Mouse (Mus musculus) liver, embryonic 14.5 days (tissue): ENCODE data around the gene Pex11a. TPM values are rescaled to one million over a fixed set of nuclear protein-coding genes. Genes with fewer than 3 reads are reported as not detected.

Experiments
- ATAC-seq: fragments of 200-750 bp; cut with Nextera tagmentation; 2 replicates; pipeline ENCODE4 v1.8.0; 2017; ENCODE audit warnings: moderate number of reproducible peaks, mild to moderate bottlenecking, moderate library complexity; ENCODE audit not compliant: insufficient read depth
- DNase-seq, 3 experiments: peaks; one replicate each; pipeline ENCODE4 v3.0.0-alpha.2; 2012 to 2013; ENCODE audit warnings: low read depth in 3 of 3, low spot score in 3 of 3
- H3K27ac ChIP-seq: fragments of 300-500 bp; sonication (generic); 2 replicates; pipeline ENCODE4 v1.5.1; 2014; ENCODE audit warnings: moderate library complexity, mild to moderate bottlenecking, control low read depth, inconsistent platforms
- H3K27me3 ChIP-seq: fragments of 300-500 bp; sonication (generic); 2 replicates; pipeline ENCODE4 v1.6.1; 2014; ENCODE audit warnings: mild to moderate bottlenecking, low read length, moderate library complexity; ENCODE audit not compliant: control insufficient read depth, insufficient read depth
- H3K36me3 ChIP-seq: fragments of 300-500 bp; sonication (generic); replicated peaks from 2 replicates; pipeline ENCODE4 v1.6.1; 2014; ENCODE audit warnings: low read depth; ENCODE audit not compliant: control insufficient read depth, insufficient read depth
- H3K4me1 ChIP-seq, 2 experiments: fragments of 200-500 bp in 1 of 2; fragments of 300-500 bp in 1 of 2; sonication (generic) in 1 of 2; replicated peaks; 2 replicates each; pipeline ENCODE4 v1.6.1; 2012 to 2014; ENCODE audit warnings: antibody characterized with exemption in 1 of 2, inconsistent platforms in 1 of 2, low read length in 1 of 2; ENCODE audit not compliant: control insufficient read depth in 2 of 2, insufficient read depth in 2 of 2
- H3K4me2 ChIP-seq: fragments of 300-500 bp; sonication (generic); 2 replicates; pipeline ENCODE4 v1.6.1; 2014; ENCODE audit warnings: low read depth, mild to moderate bottlenecking, control low read depth, moderate library complexity
- H3K4me3 ChIP-seq, 2 experiments: fragments of 200-500 bp in 1 of 2; fragments of 300-500 bp in 1 of 2; sonication (generic) in 1 of 2; 2 replicates each; pipeline ENCODE4 v1.5.1; 2012 to 2014; ENCODE audit warnings: low read depth in 2 of 2, low read length in 2 of 2, mild to moderate bottlenecking in 2 of 2, control low read depth in 1 of 2, inconsistent platforms in 1 of 2, moderate library complexity in 1 of 2; ENCODE audit not compliant: insufficient read depth in 1 of 2
- H3K9ac ChIP-seq: fragments of 300-500 bp; sonication (generic); replicated peaks from 2 replicates; pipeline ENCODE4 v1.6.1; 2014; ENCODE audit warnings: mild to moderate bottlenecking, control low read depth, moderate library complexity
- H3K9me3 ChIP-seq: fragments of 300-500 bp; sonication (generic); 2 replicates; pipeline ENCODE4 v1.6.1; 2016; ENCODE audit warnings: low read length, mixed read lengths; ENCODE audit not compliant: control insufficient read depth
- CTCF ChIP-seq: IDR thresholded peaks from 2 replicates; pipeline ENCODE4 v1.5.1; 2016; ENCODE audit warnings: antibody characterized with exemption, low read depth, control low read depth
- EP300 ChIP-seq: IDR thresholded peaks from 2 replicates; pipeline ENCODE4 v1.6.1; 2016; ENCODE audit warnings: antibody characterized with exemption, low read depth
- WGBS: fragments of 180-500 bp; shearing (Covaris S2); extraction: QIAGEN DNeasy Blood & Tissue Kit; methylation state at CpG from one replicate; pipeline ENCODE4 v1.1.7; 2014; ENCODE audit not compliant: insufficient replicate concordance; 5-methylcytosine and 5-hydroxymethylcytosine counted together
- polyA plus RNA-seq, 2 experiments: library from polyadenylated mRNA; depleted of rRNA in 1 of 2; stranded (reverse) in 1 of 2; unstranded in 1 of 2; fragments of >200 nt; fragmentation: Nextera tagmentation in 1 of 2; extraction: Ambion mirVana in 1 of 2; gene quantifications; 2 replicates each; pipeline versions ENCODE4 v1.2.1 to v1.2.3; 2012 to 2014

The Pex11a gene
- polyA plus RNA-seq, 2 experiments = 1.1 to 2.3 TPM

- no peak overlapping the region for H3K4me3 ChIP-seq
- H3K9me3 ChIP-seq = no peaks in the 10 kb centered on the region
- no peak overlapping the region for H3K4me2 ChIP-seq
- 66% methylated on average over 8 of the region's 8 CpGs for WGBS
- H3K27ac ChIP-seq = no peak overlapping the region
- no peak for DNase-seq
- TF ChIP-seq EP300 (no peak), CTCF (no peak)
- no peaks in the 10 kb centered on the region for H3K27me3 ChIP-seq
- peaks cover 62% of the 10 kb centered on the region for H3K36me3 ChIP-seq
- no peak for ATAC-seq
- no peak overlapping the region for H3K9ac ChIP-seq
- no peaks in the 10 kb centered on the region for H3K4me1 ChIP-seq
These were observed 46.4 kb downstream of the Pex11a start for GRCm38 (mm10) chr7:79696495-79696894.

Other genes starting within 250 kb of the Pex11a start
- 0.03 TPM in 2 replicates for gene Rhcg, start 125.5 kb downstream of the Pex11a start, polyA plus RNA-seq (2012; rRNA removed)
- not detected in 2 replicates for gene Rhcg, start 125.5 kb downstream of the Pex11a start, polyA plus RNA-seq (2014; fragmentation: Nextera tagmentation; extraction: Ambion mirVana)
- 3.4 and 3.6 TPM in 2 replicates for gene Ticrr, start 82.9 kb downstream of the Pex11a start, polyA plus RNA-seq (2012; rRNA removed)
- 6.0 and 6.9 TPM in 2 replicates for gene Ticrr, start 82.9 kb downstream of the Pex11a start, polyA plus RNA-seq (2014; fragmentation: Nextera tagmentation; extraction: Ambion mirVana)
- 0.23 and 0.56 TPM in 2 replicates for gene Kif7, start 27.4 kb downstream of the Pex11a start, polyA plus RNA-seq (2012; rRNA removed)
- gene Kif7, start 27.4 kb downstream of the Pex11a start, polyA plus RNA-seq (2014; fragmentation: Nextera tagmentation; extraction: Ambion mirVana) = 0.14 and 0.15 TPM in 2 replicates
- gene Plin1, start 10.2 kb downstream of the Pex11a start, polyA plus RNA-seq (2012; rRNA removed) = not detected in 2 replicates
- not detected in 2 replicates for gene Plin1, start 10.2 kb downstream of the Pex11a start, polyA plus RNA-seq (2014; fragmentation: Nextera tagmentation; extraction: Ambion mirVana)
- gene Wdr93, start within 50 bp of the Pex11a start, polyA plus RNA-seq (2012; rRNA removed) = 0.03 and 0.04 TPM in 2 replicates
- gene Wdr93, start within 50 bp of the Pex11a start, polyA plus RNA-seq (2014; fragmentation: Nextera tagmentation; extraction: Ambion mirVana) = 0.08 and 0.14 TPM in 2 replicates
- 0.02 TPM in 1 of 2 replicates, not detected in the other for gene Mesp1, start 50.7 kb upstream of the Pex11a start, polyA plus RNA-seq (2012; rRNA removed)
- not detected in 2 replicates for gene Mesp1, start 50.7 kb upstream of the Pex11a start, polyA plus RNA-seq (2014; fragmentation: Nextera tagmentation; extraction: Ambion mirVana)
- 0.04 TPM in 1 of 2 replicates, not detected in the other for gene Mesp2, start 67.6 kb upstream of the Pex11a start, polyA plus RNA-seq (2012; rRNA removed)
- 0.06 TPM in 1 of 2 replicates, not detected in the other for gene Mesp2, start 67.6 kb upstream of the Pex11a start, polyA plus RNA-seq (2014; fragmentation: Nextera tagmentation; extraction: Ambion mirVana)
- 16.1 and 16.9 TPM in 2 replicates for gene Anpep, start 117.9 kb upstream of the Pex11a start, polyA plus RNA-seq (2012; rRNA removed)
- 14.9 and 18.1 TPM in 2 replicates for gene Anpep, start 117.9 kb upstream of the Pex11a start, polyA plus RNA-seq (2014; fragmentation: Nextera tagmentation; extraction: Ambion mirVana)
- gene Ap3s2, start 177.5 kb upstream of the Pex11a start, polyA plus RNA-seq (2012; rRNA removed) = 4.9 and 5.6 TPM in 2 replicates
- gene Ap3s2, start 177.5 kb upstream of the Pex11a start, polyA plus RNA-seq (2014; fragmentation: Nextera tagmentation; extraction: Ambion mirVana) = 10.5 and 12.2 TPM in 2 replicates
- gene Arpin, start 192.2 kb upstream of the Pex11a start, polyA plus RNA-seq (2012; rRNA removed) = 1.9 TPM in 2 replicates
- 3.1 and 4.1 TPM in 2 replicates for gene Arpin, start 192.2 kb upstream of the Pex11a start, polyA plus RNA-seq (2014; fragmentation: Nextera tagmentation; extraction: Ambion mirVana)